Mouse (Mus musculus) hematopoietic multipotent progenitor cell, adult 10-12 weeks (in vitro differentiated cells): ENCODE measurements around the gene Jag2. TPM values are rescaled to one million over a fixed set of nuclear protein-coding genes. Genes with fewer than 3 reads are reported as not detected.

Experiments
- polyA plus RNA-seq: library from polyadenylated mRNA; stranded (reverse); fragments of >175 nt; gene quantifications from 2 replicates; pipeline ENCODE4 v1.2.3, GENCODE M21; 2012; ENCODE audit warnings: low replicate concordance

Jag2 gene
- 2.4 and 3.7 TPM in 2 replicates for polyA plus RNA-seq

GRCm38 (mm10) chr12:112929562-112930352, at the start of gene Jag2:
Jag2 (minus strand) TSS chr12:112929776.

GRCm38 (mm10) chr12:112976371-112977073, 46.9 kb upstream of the Jag2 start, which contains the start of gene Btbd6:
Btbd6 (plus strand) TSS chr12:112976482.

DNA sequence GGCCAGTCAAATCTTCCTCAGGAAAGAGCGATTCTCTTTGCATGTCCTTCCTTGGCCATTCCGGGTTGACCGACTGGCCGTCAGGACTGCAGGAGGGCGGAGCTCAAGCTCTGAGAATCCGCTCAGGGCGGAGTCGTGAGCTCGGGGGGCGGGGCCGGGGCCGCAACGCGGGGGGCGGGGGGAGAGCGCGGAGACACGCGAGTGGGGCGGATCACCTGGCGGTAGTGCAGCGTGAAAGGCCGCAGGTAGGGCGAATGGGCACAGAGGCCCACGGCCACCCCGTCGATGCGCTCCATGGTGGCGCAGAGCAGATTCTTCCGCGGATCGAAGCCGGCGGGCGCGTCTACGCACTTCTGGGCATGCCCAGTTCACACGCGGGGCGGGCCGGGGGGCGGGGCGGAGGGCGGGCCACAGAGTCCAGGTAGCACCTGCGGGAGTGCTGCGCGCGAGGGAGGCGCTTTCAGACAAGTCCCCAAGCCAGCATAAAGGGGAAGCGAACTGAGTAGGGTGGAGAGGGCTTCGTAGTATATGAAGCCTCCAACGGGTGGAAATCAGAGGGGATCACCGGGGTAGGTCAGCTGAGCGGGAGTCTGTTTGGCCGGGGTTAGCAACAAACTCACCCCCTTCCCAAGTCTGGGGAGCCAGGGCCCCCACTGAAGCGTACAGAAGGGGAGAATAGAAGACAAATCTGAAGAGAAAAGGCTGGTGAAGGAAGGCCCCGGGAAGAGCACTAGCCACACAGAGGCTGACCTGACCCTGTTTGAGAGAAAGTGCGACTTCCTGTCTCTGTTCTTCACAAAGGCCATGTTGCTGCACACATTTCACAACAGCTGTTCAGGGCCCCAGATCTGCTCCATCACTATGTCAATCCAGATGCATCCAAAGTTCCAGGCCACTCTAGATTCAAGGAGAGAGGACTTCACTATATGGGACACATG, 12.5 kb upstream of the Jag2 start, which contains the start of gene Nudt14:
Nudt14 (minus strand) TSS at position 349 of the 938 bp plus-strand sequence.

GRCm38 (mm10) chr12:112868178-112869087, 61.1 kb downstream of the Jag2 start, which contains the start of gene Gpr132:
Gpr132 (minus strand) TSS chr12:112868228.

Other genes with a start within 250 kb of the Jag2 start
- 9.9 and 19.5 TPM in 2 replicates for gene Cep170b, start 209.3 kb downstream of the Jag2 start, polyA plus RNA-seq
- 197 and 291 TPM in 2 replicates for gene Pld4, start 169.1 kb downstream of the Jag2 start, polyA plus RNA-seq
- 0.31 and 3.6 TPM in 2 replicates for gene Ahnak2, start 127.1 kb downstream of the Jag2 start, polyA plus RNA-seq
- 0.73 and 1.4 TPM in 2 replicates for gene Clba1, start 120.8 kb downstream of the Jag2 start, polyA plus RNA-seq
- gene Cdca4, start 100.4 kb downstream of the Jag2 start, polyA plus RNA-seq = 13.8 and 23.1 TPM in 2 replicates
- 16.5 and 17.0 TPM in 2 replicates for gene Gpr132, start 61.5 kb downstream of the Jag2 start, polyA plus RNA-seq
- 21.4 and 24.4 TPM in 2 replicates for gene Nudt14, start 12.3 kb upstream of the Jag2 start, polyA plus RNA-seq
- 52.2 and 191 TPM in 2 replicates for gene Btbd6, start 46.7 kb upstream of the Jag2 start, polyA plus RNA-seq
- gene Brf1, start 70.9 kb upstream of the Jag2 start, polyA plus RNA-seq = 41.4 and 66.3 TPM in 2 replicates
- gene Pacs2, start 84.7 kb upstream of the Jag2 start, polyA plus RNA-seq = 25.9 and 44.3 TPM in 2 replicates
- 0.31 and 0.79 TPM in 2 replicates for gene Tex22, start 144.7 kb upstream of the Jag2 start, polyA plus RNA-seq
- gene Mta1, start 168.5 kb upstream of the Jag2 start, polyA plus RNA-seq = 115 and 142 TPM in 2 replicates
- 73.7 and 109 TPM in 2 replicates for gene Crip2, start 210.5 kb upstream of the Jag2 start, polyA plus RNA-seq
- gene Crip1, start 216.5 kb upstream of the Jag2 start, polyA plus RNA-seq = 153 and 469 TPM in 2 replicates
- gene Tedc1, start 226.6 kb upstream of the Jag2 start, polyA plus RNA-seq = 23.4 and 24.2 TPM in 2 replicates